Mouse (Mus musculus): ENCODE results near the gene Scrn3. TPM values are rescaled to one million over a fixed set of nuclear protein-coding genes. Genes with fewer than 3 reads are reported as not detected.

Scrn3 gene
- polyA plus RNA-seq, 1 experiment: 2.9 TPM

DNA sequence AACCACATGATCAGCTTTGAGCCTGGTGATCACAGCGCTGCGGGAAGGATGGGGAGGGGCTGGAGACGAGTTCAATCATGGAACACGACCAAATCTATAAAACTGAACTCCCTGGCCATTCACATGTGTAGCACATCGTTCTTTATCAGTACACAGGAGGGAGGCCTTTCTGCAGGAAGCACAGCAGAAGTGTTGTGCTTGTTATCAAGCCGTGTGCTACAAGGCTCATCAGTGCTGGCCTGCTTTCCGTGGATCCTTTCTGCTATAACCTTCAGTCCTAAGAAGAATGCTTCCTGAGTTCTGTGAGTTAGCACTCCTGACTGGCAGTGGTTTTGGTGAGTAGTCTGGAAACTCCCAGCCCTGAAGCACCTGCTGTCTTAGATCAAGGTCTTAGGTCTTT is 17.4 kb upstream of the Scrn3 start:
- WGBS: 88% methylated on average over 7 of the region's 7 CpGs
- no peak overlapping the region for H3K27ac ChIP-seq (ENCODE audit: insufficient read depth, low read length)
- H3K36me3 ChIP-seq (ENCODE audit: control insufficient read depth, insufficient read depth, low read length): peaks cover 14% of the 10 kb centered on the region
- no peaks in the 10 kb centered on the region for H3K4me1 ChIP-seq (ENCODE audit: control insufficient read depth, insufficient read depth, insufficient read length)
- no peak for TF ChIP-seq POLR2A (IDR thresholded peaks at IDR 0.05; ENCODE audit: low read depth, low read length)
- no peak for TF ChIP-seq CTCF (IDR thresholded peaks at IDR 0.05; ENCODE audit: extremely low read depth, insufficient read depth, insufficient read length, insufficient replicate concordance)
- no peak overlapping the region for H3K4me3 ChIP-seq (ENCODE audit: extremely low read depth, insufficient read depth, insufficient read length)
- no peak for DNase-seq (ENCODE audit: low read depth in 1 of 2, low spot score in 2 of 2)
- H3K27me3 ChIP-seq (ENCODE audit: control insufficient read depth, insufficient read depth, low read length): no peaks in the 10 kb centered on the region

DNA sequence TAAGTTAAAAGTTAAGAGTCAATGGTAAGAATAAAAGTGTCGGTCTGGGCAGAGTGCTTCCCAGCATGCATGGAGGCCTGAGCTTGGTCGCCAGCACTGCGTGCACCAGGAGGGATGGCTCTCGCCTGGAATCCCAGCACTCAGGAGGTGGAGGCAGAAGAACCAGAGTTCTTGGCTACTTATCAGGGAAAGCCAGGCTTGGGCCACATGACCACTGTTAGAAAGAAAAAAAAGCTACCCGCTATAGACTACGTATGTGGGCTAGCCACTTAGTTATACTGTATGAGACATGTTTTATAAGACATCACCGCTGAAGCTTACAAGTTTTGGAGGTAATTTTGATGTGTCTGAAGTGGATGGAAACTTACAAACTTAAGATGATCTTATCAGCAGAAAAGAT is 14.2 kb upstream of the Scrn3 start:
- H3K27me3 ChIP-seq (ENCODE audit: control insufficient read depth, insufficient read depth, low read length): no peaks in the 10 kb centered on the region
- no peaks in the 10 kb centered on the region for H3K4me1 ChIP-seq (ENCODE audit: control insufficient read depth, insufficient read depth, insufficient read length)
- DNase-seq (ENCODE audit: low read depth in 1 of 2, low spot score in 2 of 2): no peak
- no peak for TF ChIP-seq POLR2A (IDR thresholded peaks at IDR 0.05; ENCODE audit: low read depth, low read length)
- no peak for TF ChIP-seq CTCF (IDR thresholded peaks at IDR 0.05; ENCODE audit: extremely low read depth, insufficient read depth, insufficient read length, insufficient replicate concordance)
- 89% methylated on average over 7 of the region's 7 CpGs for WGBS
- H3K36me3 ChIP-seq (ENCODE audit: control insufficient read depth, insufficient read depth, low read length): peaks cover 20% of the 10 kb centered on the region
- no peak overlapping the region for H3K4me3 ChIP-seq (ENCODE audit: extremely low read depth, insufficient read depth, insufficient read length)
- H3K27ac ChIP-seq (ENCODE audit: insufficient read depth, low read length): no peak overlapping the region

DNA sequence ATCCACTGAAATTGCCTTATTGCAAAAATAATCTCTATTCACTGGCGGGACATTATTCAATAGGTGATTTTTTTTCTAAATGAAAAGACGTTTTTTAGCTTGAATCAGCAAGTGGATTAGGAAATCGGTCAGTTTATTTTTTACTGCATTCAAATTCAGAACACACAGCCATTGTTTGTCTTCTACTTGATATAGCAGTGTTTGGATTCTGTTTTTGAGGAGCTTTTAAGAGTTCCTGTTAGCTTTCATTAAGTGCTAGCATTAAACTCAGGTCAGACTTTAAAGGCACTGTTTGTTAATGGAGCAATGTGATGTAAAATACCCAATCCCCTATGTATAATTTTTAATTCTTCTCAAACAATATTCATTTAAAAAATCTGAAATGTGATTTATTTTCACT is 13.6 kb upstream of the Scrn3 start:
- Histone ChIP-seq H3K4me1 (ENCODE audit: control insufficient read depth, insufficient read depth, insufficient read length) (no peaks in the 10 kb centered on the region), H3K27ac (ENCODE audit: insufficient read depth, low read length) (no peak overlapping the region), H3K27me3 (ENCODE audit: control insufficient read depth, insufficient read depth, low read length) (no peaks in the 10 kb centered on the region), H3K36me3 (ENCODE audit: control insufficient read depth, insufficient read depth, low read length) (peaks cover 22% of the 10 kb centered on the region), H3K4me3 (ENCODE audit: extremely low read depth, insufficient read depth, insufficient read length) (no peak overlapping the region)
- no peak for DNase-seq (ENCODE audit: low read depth in 1 of 2, low spot score in 2 of 2)
- TF ChIP-seq CTCF (IDR thresholded peaks at IDR 0.05; ENCODE audit: extremely low read depth, insufficient read depth, insufficient read length, insufficient replicate concordance) (no peak), POLR2A (IDR thresholded peaks at IDR 0.05; ENCODE audit: low read depth, low read length) (no peak)
- 88% methylated on average over 3 of the region's 3 CpGs for WGBS

DNA sequence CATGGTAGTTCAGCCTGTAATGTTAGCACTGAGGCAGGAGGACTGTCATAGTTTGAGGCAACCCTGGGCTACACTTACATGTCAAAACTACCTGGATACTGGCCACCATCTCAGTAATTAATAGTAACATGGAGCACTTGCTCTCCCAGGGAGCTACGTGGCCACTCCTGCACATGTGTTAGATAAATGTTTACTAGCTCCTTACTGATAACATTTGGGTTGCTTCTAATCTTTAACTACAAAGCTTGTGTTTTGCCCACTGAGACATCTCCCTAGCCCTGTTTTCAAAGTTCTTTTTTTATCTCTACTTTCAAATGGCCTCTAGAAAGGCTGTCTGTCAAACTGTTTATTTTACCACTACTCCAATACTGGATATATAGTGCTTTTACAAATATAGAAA is 10.4 kb upstream of the Scrn3 start:
- TF ChIP-seq CTCF (IDR thresholded peaks at IDR 0.05; ENCODE audit: extremely low read depth, insufficient read depth, insufficient read length, insufficient replicate concordance) (no peak), POLR2A (IDR thresholded peaks at IDR 0.05; ENCODE audit: low read depth, low read length) (no peak)
- H3K4me1 ChIP-seq (ENCODE audit: control insufficient read depth, insufficient read depth, insufficient read length): no peaks in the 10 kb centered on the region
- peaks cover 30% of the 10 kb centered on the region for H3K36me3 ChIP-seq (ENCODE audit: control insufficient read depth, insufficient read depth, low read length)
- no peak overlapping the region for H3K4me3 ChIP-seq (ENCODE audit: extremely low read depth, insufficient read depth, insufficient read length)
- no peak for DNase-seq (ENCODE audit: low read depth in 1 of 2, low spot score in 2 of 2)
- H3K27ac ChIP-seq (ENCODE audit: insufficient read depth, low read length): no peak overlapping the region
- H3K27me3 ChIP-seq (ENCODE audit: control insufficient read depth, insufficient read depth, low read length): no peaks in the 10 kb centered on the region
- 80% methylated on average over 1 of the region's 1 CpGs for WGBS

DNA sequence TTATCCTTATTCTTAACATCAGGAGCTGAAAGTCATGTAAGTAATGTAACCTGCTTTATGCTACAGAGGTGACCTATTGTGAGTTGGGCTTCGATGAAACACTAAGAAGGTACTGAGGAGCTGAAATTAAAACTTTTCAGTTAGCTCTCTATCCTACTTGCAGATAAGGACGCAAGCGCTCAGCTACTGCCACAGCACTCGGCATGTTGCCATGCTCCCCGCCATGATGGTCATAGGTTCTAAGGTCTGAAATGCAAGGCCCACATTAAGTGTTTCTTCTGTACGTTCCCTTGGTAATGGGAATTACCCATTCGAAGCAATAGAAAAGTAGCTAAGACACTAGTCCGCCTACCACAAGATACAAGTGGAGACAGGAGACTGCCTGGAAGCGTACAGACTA is 9.7 kb upstream of the Scrn3 start:
- Histone ChIP-seq H3K4me3 (ENCODE audit: extremely low read depth, insufficient read depth, insufficient read length) (no peak overlapping the region), H3K4me1 (ENCODE audit: control insufficient read depth, insufficient read depth, insufficient read length) (no peaks in the 10 kb centered on the region), H3K27me3 (ENCODE audit: control insufficient read depth, insufficient read depth, low read length) (no peaks in the 10 kb centered on the region), H3K36me3 (ENCODE audit: control insufficient read depth, insufficient read depth, low read length) (peaks cover 32% of the 10 kb centered on the region), H3K27ac (ENCODE audit: insufficient read depth, low read length) (no peak overlapping the region)
- 92% methylated on average over 9 of the region's 9 CpGs for WGBS
- TF ChIP-seq CTCF (IDR thresholded peaks at IDR 0.05; ENCODE audit: extremely low read depth, insufficient read depth, insufficient read length, insufficient replicate concordance) (no peak), POLR2A (IDR thresholded peaks at IDR 0.05; ENCODE audit: low read depth, low read length) (no peak)
- DNase-seq (ENCODE audit: low read depth in 1 of 2, low spot score in 2 of 2): no peak

DNA sequence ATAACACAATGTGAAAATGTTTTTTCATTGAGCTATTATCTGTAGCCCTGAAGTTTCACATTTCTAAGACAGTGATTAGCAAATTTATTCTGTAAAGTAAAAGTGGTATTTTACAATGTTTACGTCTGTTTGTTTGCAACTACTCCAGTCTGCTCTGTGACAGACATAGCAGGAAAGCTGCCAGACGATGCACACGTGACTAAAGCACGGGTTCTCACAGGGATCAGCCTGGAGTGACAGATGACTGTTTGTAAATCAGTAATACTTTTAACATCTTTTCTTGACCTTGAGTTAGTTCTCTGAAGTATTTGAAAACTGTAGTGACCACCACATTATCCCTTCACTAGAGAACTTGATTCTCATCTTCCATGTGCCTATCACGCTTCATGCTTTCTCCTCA is 7.9 kb upstream of the Scrn3 start:
- 95% methylated on average over 5 of the region's 5 CpGs for WGBS
- peaks cover 39% of the 10 kb centered on the region for H3K36me3 ChIP-seq (ENCODE audit: control insufficient read depth, insufficient read depth, low read length)
- DNase-seq (ENCODE audit: low read depth in 1 of 2, low spot score in 2 of 2): no peak
- no peak overlapping the region for H3K4me3 ChIP-seq (ENCODE audit: extremely low read depth, insufficient read depth, insufficient read length)
- TF ChIP-seq POLR2A (IDR thresholded peaks at IDR 0.05; ENCODE audit: low read depth, low read length) (no peak), CTCF (IDR thresholded peaks at IDR 0.05; ENCODE audit: extremely low read depth, insufficient read depth, insufficient read length, insufficient replicate concordance) (no peak)
- H3K27me3 ChIP-seq (ENCODE audit: control insufficient read depth, insufficient read depth, low read length): no peaks in the 10 kb centered on the region
- H3K27ac ChIP-seq (ENCODE audit: insufficient read depth, low read length): no peak overlapping the region
- no peaks in the 10 kb centered on the region for H3K4me1 ChIP-seq (ENCODE audit: control insufficient read depth, insufficient read depth, insufficient read length)

DNA sequence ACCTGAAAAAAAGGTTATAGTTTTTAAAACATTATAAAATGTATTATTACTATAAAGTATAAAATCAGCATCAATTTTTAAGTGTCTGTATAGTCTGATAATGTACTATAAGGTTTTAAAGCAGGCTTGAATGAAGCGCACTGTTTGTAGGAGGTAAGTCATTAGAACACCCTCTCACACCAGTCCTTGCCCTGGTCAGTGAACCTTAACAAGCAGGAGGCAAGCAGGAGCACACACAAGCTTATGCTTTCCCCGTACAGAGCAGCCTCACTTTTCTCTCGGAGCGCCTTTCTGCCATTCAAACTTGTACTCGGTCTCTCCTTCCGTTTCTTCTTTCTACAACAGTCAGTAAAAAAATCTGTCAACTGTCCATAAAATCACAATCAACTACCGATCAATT is 6.4 kb upstream of the Scrn3 start:
- TF ChIP-seq POLR2A (IDR thresholded peaks at IDR 0.05; ENCODE audit: low read depth, low read length) (no peak), CTCF (IDR thresholded peaks at IDR 0.05; ENCODE audit: extremely low read depth, insufficient read depth, insufficient read length, insufficient replicate concordance) (no peak)
- no peak for DNase-seq (ENCODE audit: low read depth in 1 of 2, low spot score in 2 of 2)
- H3K27me3 ChIP-seq (ENCODE audit: control insufficient read depth, insufficient read depth, low read length): no peaks in the 10 kb centered on the region
- no peak overlapping the region for H3K4me3 ChIP-seq (ENCODE audit: extremely low read depth, insufficient read depth, insufficient read length)
- WGBS: 96% methylated on average over 7 of the region's 7 CpGs
- peaks cover 41% of the 10 kb centered on the region for H3K36me3 ChIP-seq (ENCODE audit: control insufficient read depth, insufficient read depth, low read length)
- H3K4me1 ChIP-seq (ENCODE audit: control insufficient read depth, insufficient read depth, insufficient read length): no peaks in the 10 kb centered on the region
- H3K27ac ChIP-seq (ENCODE audit: insufficient read depth, low read length): no peak overlapping the region

Measured in spleen, adult 2 months (tissue).